Mouse (Mus musculus) spleen, postnatal 14 days (tissue): ENCODE data around the gene Gm26897.

Experiments used
- DNase-seq, 2 experiments: peaks; one replicate each; pipeline ENCODE4 v3.0.0; 2021 to 2022; ENCODE audit warnings: low spot score in 2 of 2

Gene Gm26897

DNA sequence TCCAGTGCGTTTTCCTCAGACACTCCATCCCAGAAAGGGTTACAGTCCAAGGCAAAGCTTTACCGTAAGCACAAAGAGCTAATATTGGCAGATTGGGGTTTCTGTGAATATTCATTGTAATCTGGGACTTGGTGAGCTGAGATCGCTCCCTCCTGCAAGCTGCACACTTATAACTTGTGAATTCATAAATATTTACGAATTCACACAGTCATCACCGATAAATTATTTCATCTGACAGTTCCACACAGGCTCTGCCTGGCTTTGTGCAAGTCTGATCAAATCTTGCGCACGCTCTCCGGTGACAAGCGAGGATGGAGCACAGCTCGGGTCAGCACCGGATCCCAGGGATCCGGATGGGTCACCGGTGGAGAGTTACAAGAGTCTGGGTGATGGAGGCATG is 16.4 kb downstream of the Gm26897 start:
- no peak for DNase-seq

DNA sequence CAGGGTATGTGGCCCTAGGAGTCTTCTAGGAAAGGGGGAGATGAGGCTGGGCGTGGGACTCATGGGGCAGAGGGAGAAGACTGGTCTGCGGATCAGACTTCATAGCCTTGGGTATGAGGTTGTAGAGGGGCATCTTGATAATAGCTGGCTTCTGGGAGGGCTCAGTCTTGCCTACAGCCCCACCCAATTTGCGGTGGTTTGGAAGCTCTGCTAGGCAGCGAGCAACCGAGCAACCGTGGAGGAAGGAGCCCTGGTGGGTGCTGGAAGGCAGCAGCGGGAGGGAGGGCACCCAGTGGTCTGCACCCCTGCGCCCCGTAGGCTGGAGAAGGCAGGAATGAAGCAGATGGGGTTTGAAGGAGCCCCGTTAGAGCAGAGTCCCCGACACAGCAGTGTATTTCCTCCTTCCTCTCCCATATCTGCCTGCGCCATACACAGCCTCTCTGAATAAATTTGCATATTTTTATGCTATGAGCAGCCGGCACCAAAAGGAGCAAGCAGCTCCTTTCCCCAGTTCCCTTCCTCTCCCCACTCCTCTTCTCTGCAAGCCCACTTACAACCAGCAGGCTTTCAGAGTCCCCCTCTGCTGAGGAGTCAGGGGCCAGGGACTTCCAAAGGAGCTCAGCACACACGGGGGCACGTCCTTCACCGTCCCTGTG is 20.9 kb downstream of the Gm26897 start:
- DNase-seq = no peak

DNA sequence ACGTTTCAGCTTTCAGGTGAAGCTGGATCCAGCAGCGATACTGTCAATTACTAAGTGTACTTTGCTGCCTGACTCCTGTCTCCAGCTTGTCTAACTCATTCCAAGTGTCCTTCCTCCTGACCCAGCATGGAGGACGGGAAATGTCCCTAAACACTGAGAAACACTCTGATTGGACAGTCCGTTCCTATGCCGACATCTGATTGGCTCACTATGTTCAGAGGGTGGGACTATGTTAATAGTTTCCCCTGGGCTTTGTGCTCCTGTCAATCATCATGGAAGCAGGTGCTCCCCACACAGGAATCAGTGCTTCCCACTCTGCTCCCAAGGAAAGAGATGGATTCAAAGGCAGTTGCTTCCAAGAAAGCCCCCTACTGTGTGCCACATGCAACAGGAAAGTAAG is 21.6 kb downstream of the Gm26897 start:
- DNase-seq = no peak

DNA sequence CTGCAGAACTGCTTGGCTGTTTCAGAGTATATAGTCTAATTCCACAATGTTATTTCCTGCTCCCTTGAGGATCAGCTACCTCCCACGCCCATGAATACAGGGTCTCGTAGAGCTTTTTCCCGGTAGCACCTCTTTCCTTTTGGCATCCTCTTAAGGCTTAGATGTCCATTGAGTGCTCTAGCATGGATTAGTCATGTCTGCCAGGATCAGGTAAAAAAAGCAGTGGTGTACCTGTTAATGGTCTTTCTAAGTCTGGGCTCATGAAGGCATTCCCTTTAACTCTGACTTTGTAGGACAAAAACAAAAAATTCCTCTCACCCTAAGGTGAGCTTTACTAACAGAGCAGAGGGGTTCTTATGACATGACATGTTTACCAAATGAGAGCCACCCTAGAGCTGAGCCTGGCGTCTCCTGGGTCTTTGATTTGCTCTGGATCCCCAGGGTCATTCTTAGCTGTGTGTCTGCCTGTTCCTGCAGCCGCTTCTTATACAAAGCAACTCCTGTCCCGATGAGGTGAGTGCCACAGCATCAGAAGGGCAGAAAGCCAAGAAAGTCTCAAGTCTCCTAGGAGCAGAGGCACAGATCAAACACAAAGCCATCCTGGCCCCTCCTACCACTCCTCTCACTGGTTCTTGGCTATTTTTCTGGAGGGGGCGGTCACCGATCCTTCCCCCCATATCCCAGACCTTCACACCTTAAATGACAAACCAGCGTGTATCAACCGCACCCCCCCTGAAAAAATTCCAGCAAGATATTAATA is 27.2 kb downstream of the Gm26897 start:
- DNase-seq = no peak

DNA sequence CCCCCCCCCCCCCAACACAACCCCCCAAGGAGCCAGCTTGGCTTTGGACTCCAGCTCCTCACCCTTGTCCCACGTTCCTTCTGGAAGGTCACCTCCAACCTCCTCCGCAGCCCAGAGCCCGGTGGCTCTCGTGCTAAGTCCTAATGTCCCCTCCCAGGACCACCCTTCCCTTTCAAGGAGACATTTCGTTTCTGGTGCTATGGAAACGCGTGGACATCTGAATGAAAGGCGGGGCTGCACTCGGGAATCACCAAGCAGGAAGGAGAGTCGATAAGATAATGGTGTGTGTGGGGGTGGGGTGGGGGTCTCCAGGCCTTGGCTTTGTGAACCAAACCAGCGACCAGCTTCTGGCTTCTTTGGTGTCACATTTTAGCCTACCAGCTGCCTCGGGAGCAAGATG is 27.9 kb downstream of the Gm26897 start:
- DNase-seq = no peak

DNA sequence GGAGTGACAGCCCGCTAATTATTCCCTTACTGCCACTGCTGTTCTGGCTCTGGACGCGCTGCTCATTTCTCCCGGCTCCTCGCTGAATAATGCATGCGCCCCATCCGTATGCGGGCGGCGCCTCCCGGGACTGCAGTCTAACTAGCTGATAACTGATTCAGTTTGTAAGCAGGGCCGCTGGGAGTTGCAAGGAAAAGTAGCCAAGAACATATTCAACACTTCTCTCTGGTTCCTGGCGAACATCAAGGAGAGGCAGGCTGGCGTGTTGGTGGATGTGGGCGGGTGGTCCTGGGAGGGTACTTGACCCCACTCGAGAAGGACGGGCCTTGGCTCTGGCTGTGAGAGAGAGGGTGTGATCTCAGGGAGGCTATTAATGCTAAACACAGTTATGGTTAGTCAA is 28.4 kb downstream of the Gm26897 start:
- DNase-seq = no peak

DNA sequence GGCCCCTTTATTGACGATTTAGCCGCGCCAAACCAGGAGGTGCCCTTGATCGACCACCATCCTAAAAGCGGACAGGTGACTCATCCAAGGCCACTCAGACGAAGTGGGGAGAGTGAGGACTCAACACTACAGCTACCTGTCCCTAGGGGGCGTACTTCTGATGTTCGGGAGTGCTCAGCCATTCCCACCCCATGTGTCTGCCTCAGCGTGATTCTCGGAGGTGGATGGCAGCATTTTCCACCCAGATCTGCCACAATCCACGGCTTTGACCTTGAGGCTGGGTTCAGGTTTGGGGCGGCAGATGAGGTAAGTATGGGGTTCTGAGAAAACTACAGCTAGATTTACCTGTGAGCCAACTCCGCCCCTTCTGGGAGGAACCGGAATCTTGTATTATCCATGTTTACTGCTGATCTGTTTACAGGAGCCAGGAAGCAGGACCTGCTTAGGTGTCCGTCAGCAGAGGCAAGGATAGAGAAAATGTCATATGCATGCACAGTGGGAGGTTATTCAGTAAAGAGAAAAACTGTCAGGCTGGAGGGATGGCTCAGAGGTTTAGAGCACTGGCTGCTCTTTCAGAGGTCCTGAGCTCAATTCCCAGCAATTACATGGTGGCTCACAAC is 32.1 kb downstream of the Gm26897 start:
- DNase-seq = no peak

DNA sequence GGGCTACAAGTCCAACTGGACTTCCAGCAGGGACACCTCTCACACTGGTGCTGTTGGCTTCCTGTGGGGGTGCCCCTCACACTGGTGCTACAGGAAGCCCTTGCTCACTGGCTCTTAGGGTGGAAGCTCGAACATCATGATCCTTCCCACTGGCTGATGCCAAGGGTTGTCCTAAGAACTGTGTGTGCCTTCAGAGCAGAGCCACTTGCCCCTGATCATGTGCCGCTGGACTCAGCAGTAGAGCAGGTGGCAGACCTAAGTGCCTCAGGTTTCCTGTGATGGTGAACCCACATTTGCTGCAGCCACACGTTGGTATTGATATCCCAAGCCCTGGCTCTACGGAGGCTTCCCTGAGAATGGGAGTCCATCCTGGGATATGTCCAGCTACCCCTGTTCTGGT is 33.0 kb downstream of the Gm26897 start:
- no peak for DNase-seq

DNA sequence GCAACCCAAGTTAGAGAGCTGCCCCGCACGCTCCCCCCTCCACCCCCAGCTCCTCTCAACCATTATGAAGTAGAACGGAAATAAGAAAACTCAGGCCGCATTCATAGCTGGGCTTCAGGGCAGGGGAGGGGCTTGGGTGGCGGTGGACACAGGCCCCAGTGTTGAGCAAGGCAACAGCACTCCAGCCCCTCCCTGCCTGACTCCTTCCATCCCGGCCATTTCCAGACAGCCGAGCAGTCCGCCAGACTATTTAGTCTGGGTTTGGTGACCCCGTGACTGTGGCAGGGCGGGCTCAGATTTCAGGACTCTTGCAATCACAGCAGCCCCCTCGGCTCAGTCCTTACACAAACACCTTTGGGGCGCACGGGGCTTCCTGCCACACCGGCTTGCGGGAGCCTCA is 36.5 kb downstream of the Gm26897 start:
- no peak for DNase-seq

DNA sequence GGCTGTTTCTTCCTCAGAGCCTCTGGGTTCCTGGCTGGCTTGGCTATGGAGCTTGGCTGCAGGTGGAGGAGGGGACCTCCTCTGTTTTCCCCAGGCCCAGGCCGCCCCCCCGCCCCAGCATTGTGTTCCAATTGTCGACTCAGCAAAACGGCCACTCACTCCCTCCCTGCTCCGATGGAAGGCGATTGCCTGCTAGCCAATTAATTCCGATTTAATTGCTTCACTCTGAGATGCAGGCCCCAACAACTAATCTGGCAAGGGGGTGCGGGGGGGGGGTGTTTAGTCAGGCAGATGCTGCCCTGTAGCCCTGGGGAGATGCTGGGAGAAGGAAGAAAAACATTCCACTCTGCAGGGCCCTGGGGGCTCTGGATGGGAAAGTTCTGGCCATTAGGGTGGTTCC is 38.4 kb downstream of the Gm26897 start:
- no peak for DNase-seq

DNA sequence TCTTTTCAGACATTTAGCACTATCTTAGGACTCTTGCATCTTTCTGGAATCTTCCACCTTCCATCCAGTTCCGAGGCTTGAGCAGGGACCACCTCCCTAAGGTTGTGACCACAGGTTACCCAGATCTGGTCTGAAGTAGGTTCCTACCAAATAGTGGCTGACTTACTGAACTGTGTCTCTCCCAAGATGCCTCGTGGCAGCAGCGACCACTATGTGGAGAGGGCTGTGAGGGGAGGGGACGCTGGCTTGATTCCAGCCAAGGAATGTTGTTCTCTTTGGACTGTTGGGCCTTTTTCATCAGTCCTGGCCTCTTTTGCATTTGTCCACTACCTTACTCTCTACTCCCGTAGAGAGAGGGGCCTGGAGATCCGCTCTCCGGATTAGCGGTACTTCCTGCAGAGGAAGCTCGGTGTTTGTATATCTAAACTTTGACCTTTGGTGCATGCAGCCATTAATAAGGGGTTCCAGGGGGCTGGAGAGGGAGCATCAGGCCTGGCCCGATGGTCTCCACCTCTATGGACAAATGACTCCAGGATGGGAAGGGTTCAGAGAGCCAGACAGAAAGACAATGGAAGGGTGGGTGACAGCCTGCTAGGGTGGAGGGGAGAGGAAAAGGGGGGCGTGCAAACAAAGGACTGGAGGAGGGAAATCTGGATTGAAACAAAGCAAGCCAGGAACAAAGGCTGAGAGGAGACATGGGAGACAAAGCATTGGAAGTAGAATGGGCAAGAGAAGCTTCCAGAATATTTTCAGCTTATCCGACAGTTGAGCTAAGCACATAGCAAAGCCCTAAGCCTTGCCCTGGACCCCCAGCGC is 39.1 kb downstream of the Gm26897 start:
- DNase-seq = no peak

DNA sequence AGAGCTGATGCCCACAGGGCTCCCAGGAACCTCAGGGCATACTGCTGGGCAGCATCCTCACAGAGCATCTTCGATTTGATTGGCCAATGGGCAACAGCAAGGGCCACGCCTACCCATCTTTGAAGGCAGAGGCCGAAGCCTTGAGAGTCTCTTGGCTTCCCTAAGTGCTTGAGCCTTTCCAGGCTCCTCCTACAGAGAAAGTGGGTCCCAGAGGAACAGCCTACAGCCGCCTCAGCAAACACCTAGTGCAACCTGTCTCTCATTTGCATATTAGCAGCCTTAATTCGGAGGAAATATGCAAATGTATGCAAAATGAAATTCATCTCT is 39.6 kb downstream of the Gm26897 start:
- no peak for DNase-seq

DNA sequence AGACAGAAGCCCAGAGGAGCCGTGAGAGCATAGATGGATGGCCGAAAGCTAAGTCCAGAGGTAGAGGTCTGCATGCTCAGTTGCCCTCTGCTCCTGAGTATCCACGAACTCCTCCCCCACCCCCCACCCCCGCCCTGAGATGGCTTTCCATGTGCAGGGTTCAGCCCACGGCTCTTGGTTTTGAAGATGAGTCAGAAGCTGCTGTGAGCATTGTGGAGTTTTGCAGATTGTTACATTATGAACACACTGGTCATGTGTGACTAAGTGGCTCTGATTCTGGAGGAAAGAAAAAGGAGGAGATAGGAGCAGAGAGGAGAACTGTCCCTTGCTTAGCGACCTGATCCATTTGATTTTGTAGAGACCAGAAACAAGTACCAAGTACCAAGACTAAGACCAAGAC is 42.5 kb downstream of the Gm26897 start:
- no peak for DNase-seq

DNA sequence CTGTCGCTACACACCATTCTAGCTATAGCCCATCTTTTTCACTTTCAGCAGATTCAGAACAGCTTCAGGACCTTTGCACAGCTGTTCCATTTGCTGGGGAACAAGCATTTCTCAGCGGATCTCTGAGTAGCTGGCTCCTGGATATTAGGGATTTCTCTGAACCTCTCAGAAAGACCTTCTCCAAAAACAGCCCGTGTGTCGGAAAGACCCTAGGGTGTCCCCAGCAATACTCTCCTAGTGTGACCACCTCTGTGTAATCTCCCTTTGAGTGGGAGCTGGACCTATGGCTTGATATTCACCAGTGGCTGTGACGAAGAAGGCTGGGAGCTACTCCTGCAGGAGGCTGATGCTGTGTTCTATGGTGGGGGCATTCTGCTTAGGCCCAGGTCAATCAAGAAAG is 44.4 kb downstream of the Gm26897 start:
- no peak for DNase-seq

DNA sequence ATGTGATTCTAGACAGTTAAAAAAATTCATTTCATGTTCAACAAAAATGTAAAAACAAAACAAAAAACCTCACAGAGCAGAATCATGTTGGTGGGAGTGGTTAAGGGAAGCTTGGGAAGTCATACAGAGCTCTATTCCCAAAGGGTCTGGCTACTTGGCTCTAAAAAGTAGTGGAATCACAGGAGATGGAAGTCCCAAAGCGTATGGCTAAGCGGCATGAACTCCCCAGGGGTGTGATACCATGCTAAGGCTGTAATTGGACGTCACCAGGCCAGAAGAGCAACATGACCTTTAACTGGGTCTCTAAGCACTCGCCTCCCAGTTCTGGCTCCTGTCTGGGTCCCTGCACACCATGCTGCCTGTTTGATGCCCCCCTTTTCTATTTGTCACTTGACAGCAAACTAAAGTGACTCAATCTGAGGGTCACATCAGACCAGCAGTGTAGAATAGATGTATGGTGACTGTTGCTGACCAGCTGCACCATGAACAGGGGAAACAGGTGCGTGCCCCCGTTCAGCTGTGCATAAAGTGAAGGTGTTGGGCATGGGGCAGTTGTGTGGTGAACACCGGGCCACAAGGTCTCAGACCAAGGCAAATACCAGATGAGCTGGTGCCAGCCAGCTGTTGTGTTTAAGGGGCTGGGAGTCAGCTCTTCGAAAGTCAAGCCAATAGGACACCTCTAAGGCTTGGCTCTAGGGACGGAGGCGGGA is 46.2 kb downstream of the Gm26897 start:
- no peak for DNase-seq
